Comparison of ENCODE assay signal across 8 mouse cellular contexts in the genomic region with DNA sequence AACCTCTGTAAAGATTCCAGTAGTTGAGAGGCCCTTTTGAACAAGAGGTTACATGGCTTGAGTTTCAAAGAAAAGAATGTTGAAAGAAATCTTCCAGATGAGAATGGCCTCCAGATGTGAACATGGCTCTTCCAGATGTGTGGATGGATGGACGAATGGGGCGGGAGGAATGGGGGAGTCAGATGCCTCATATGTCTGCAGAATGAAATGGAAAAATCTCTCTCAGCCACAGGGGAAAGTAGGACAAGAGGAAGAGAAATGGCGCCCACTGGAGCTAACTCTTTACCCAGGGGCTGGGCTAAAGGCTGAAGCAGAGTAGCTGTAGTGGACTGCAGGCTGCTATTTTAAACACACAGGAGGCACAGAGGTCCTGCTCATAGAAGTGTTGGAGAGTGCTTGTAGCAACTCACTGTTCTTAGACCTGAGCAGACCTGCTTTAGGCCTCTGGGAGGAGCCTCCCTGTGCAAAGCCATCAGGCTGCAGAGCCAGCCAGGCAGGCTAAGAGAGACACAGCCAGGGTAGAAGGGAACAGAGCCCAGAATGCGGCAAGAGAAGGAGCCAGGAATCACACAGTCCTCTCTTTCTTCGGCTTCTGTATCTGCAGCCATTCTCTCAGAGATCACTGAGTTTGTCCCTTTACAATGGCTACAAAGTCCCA. TPM values are rescaled to one million over a fixed set of nuclear protein-coding genes. Genes with fewer than 3 reads are reported as not detected.
A peak's percentile ranks its signal among the peaks of the same experiment; 100 is the strongest.
DNase-seq lines count a peak whose midpoint lies in the region; ATAC-seq and TF ChIP-seq lines count a peak whose summit lies in the region.

No protein-coding gene starts in this region.

- no peak overlapping the region for H3K9ac ChIP-seq in forebrain, embryonic 14.5 days (ENCODE audit: low read length)
- no peak overlapping the region for H3K9ac ChIP-seq in forebrain, embryonic 15.5 days (replicated peaks)
- no peak overlapping the region for H3K9ac ChIP-seq in hindbrain, embryonic 11.5 days (ENCODE audit: low read depth, low read length)
- H3K9ac ChIP-seq in lung, postnatal 0 days (replicated peaks; ENCODE audit: low read depth), result no peak overlapping the region

- H3K4me1 ChIP-seq in forebrain, embryonic 14.5 days (ENCODE audit: control insufficient read depth, insufficient read depth, low read length), result no peaks in the 10 kb centered on the region
- peaks cover 14% of the 10 kb centered on the region for H3K4me1 ChIP-seq in forebrain, embryonic 15.5 days
- no peaks in the 10 kb centered on the region for H3K4me1 ChIP-seq in hindbrain, embryonic 11.5 days (replicated peaks; ENCODE audit: control insufficient read depth, insufficient read depth, low read length)
- H3K4me1 ChIP-seq in lung, postnatal 0 days (ENCODE audit: insufficient read depth, low read depth, low read length), result no peaks in the 10 kb centered on the region; the same call in 1 of the 2 replicates

- 78% methylated on average over 5 of the region's 5 CpGs for WGBS in forebrain, embryonic 14.5 days
- 73% methylated on average over 5 of the region's 5 CpGs for WGBS in forebrain, embryonic 15.5 days
- 74% methylated on average over 5 of the region's 5 CpGs for WGBS in hindbrain, embryonic 11.5 days
- WGBS in lung, postnatal 0 days, result 53% methylated on average over 5 of the region's 5 CpGs

- no peak overlapping the region for H3K27ac ChIP-seq in forebrain, embryonic 14.5 days (ENCODE audit: low read depth, low read length)
- no peak overlapping the region for H3K27ac ChIP-seq in forebrain, embryonic 15.5 days (replicated peaks)
- no peak overlapping the region for H3K27ac ChIP-seq in hindbrain, embryonic 11.5 days (ENCODE audit: low read depth, low read length)
- H3K27ac ChIP-seq in lung, postnatal 0 days (ENCODE audit: low read length), result peak overlapping the region; percentile 57

- H3K9me3 ChIP-seq in forebrain, embryonic 14.5 days (replicated peaks; ENCODE audit: control insufficient read depth, low read length), result no peaks in the 10 kb centered on the region
- H3K9me3 ChIP-seq in forebrain, embryonic 15.5 days, result no peaks in the 10 kb centered on the region
- H3K9me3 ChIP-seq in hindbrain, embryonic 11.5 days (ENCODE audit: control insufficient read depth, low read length), result no peaks in the 10 kb centered on the region
- H3K9me3 ChIP-seq in lung, postnatal 0 days (ENCODE audit: low read length), result no peaks in the 10 kb centered on the region

- H3K4me3 ChIP-seq in forebrain, embryonic 14.5 days (ENCODE audit: low read depth, low read length), result no peak overlapping the region
- H3K4me3 ChIP-seq in forebrain, embryonic 15.5 days, result no peak overlapping the region
- no peak overlapping the region for H3K4me3 ChIP-seq in hindbrain, embryonic 11.5 days (ENCODE audit: low read depth, low read length)
- no peak overlapping the region for H3K4me3 ChIP-seq in lung, postnatal 0 days (ENCODE audit: low read depth, low read length)

- 0 out of 2 replicates have a peak, but pooled peaks have one; percentile 13 for TF ChIP-seq EP300 in lung, postnatal 0 days (IDR thresholded peaks at IDR 0.05)

- H3K36me3 ChIP-seq in forebrain, embryonic 14.5 days (ENCODE audit: control insufficient read depth, insufficient read depth, low read length), result no peaks in the 10 kb centered on the region
- H3K36me3 ChIP-seq in forebrain, embryonic 15.5 days, result no peaks in the 10 kb centered on the region
- no peaks in the 10 kb centered on the region for H3K36me3 ChIP-seq in hindbrain, embryonic 11.5 days (ENCODE audit: control insufficient read depth, insufficient read depth, low read length)
- no peaks in the 10 kb centered on the region for H3K36me3 ChIP-seq in lung, postnatal 0 days (ENCODE audit: insufficient read depth, low read length)

- DNase-seq in forebrain, embryonic 14.5 days (ENCODE audit: low spot score), result peak; percentile 17
- DNase-seq in fat pad, adult 2 months (ENCODE audit: extremely low read depth, low read depth, low spot score), result peak; percentile 43
- peak; percentile 20 for DNase-seq in hindbrain, embryonic 11.5 days (ENCODE audit: low spot score)
- DNase-seq in lung, postnatal 0 days (ENCODE audit: low spot score), result peak; percentile 62
- no peak for DNase-seq in right cerebral cortex, postnatal 14 days
- DNase-seq in adrenal gland, adult 18-20 months (ENCODE audit: low spot score in 2 of 2), result no peak
- no peak for DNase-seq in frontal cortex, adult 2 months (ENCODE audit: extremely low spot score in 1 of 2, low spot score in 1 of 2)

- no peaks in the 10 kb centered on the region for H3K27me3 ChIP-seq in forebrain, embryonic 14.5 days (replicated peaks; ENCODE audit: control insufficient read depth, insufficient read depth, low read length)
- H3K27me3 ChIP-seq in forebrain, embryonic 15.5 days, result no peaks in the 10 kb centered on the region
- H3K27me3 ChIP-seq in hindbrain, embryonic 11.5 days (ENCODE audit: control insufficient read depth, insufficient read depth, low read length), result no peaks in the 10 kb centered on the region
- H3K27me3 ChIP-seq in lung, postnatal 0 days (replicated peaks; ENCODE audit: insufficient read depth, low read length), result no peaks in the 10 kb centered on the region

- no peak overlapping the region for H3K4me2 ChIP-seq in forebrain, embryonic 14.5 days (ENCODE audit: low read length)
- no peak overlapping the region for H3K4me2 ChIP-seq in forebrain, embryonic 15.5 days (replicated peaks)
- H3K4me2 ChIP-seq in hindbrain, embryonic 11.5 days (replicated peaks; ENCODE audit: low read depth, low read length), result no peak overlapping the region
- no peak overlapping the region for H3K4me2 ChIP-seq in lung, postnatal 0 days (replicated peaks; ENCODE audit: low read depth, low read length)

- 0 out of 2 replicates have a peak, but pooled peaks have one; percentile 14 for TF ChIP-seq CTCF in lung, postnatal 0 days (IDR thresholded peaks at IDR 0.05)

- no peak for ATAC-seq in forebrain, embryonic 14.5 days
- no peak for ATAC-seq in forebrain, embryonic 15.5 days (replicated peaks)
- no peak for ATAC-seq in hindbrain, embryonic 11.5 days (ENCODE audit: low FRiP score)
- ATAC-seq in lung, postnatal 0 days, result peak; percentile 70

RNA-seq across cellular contexts. Expression of gene Pbp2, which starts 23.9 kb away (rescaled TPM):
- not detected in 2 replicates for polyA plus RNA-seq in forebrain, embryonic 14.5 days (2014; fragmentation: Nextera tagmentation; extraction: Ambion mirVana)
- not detected in 2 replicates for polyA plus RNA-seq in forebrain, embryonic 15.5 days (2015; fragmentation: Nextera tagmentation; extraction: Ambion mirVana)
- polyA plus RNA-seq in hindbrain, embryonic 11.5 days (2014; fragmentation: Nextera tagmentation; extraction: Ambion mirVana), result 0.22 TPM in 1 of 2 replicates, not detected in the other
- polyA plus RNA-seq in lung, postnatal 0 days (2015; fragmentation: Nextera tagmentation; extraction: Ambion mirVana), result 0.42 and 1.6 TPM in 2 replicates
- total RNA-seq in adrenal gland, adult 18-20 months (2021), result not detected
- 0.40 and 0.42 TPM in 2 replicates for polyA plus RNA-seq in frontal cortex, adult 2 months (2012; rRNA removed)

RNA-seq across cellular contexts. Expression of gene Emp1, which starts 28.2 kb away (rescaled TPM):
- polyA plus RNA-seq in forebrain, embryonic 14.5 days (2014; fragmentation: Nextera tagmentation; extraction: Ambion mirVana), result 3.4 and 3.5 TPM in 2 replicates
- polyA plus RNA-seq in forebrain, embryonic 15.5 days (2015; fragmentation: Nextera tagmentation; extraction: Ambion mirVana), result 4.9 and 5.6 TPM in 2 replicates
- 6.9 and 8.8 TPM in 2 replicates for polyA plus RNA-seq in hindbrain, embryonic 11.5 days (2014; fragmentation: Nextera tagmentation; extraction: Ambion mirVana)
- 127 and 136 TPM in 2 replicates for polyA plus RNA-seq in lung, postnatal 0 days (2015; fragmentation: Nextera tagmentation; extraction: Ambion mirVana)
- total RNA-seq in adrenal gland, adult 18-20 months (2021), result 10 to 100 TPM; 21.7 to 53.4 TPM
- 1.7 and 3.6 TPM in 2 replicates for polyA plus RNA-seq in frontal cortex, adult 2 months (2012; rRNA removed)

Comparison
In these comparisons a context has a peak if more than half of its experiments do, and no peak if none do; other contexts are left out.
1. DNase-seq: peak in forebrain, embryonic 14.5 days (single experiment), fat pad, adult 2 months (single experiment), hindbrain, embryonic 11.5 days (single experiment) and lung, postnatal 0 days (single experiment); none in right cerebral cortex, postnatal 14 days (single experiment), adrenal gland, adult 18-20 months (0 of 2) and frontal cortex, adult 2 months (0 of 2).
2. RNA of gene Emp1, which starts 28.2 kb away (polyA plus RNA-seq): 127 to 136 TPM in lung, postnatal 0 days; 6.9 to 8.8 TPM in hindbrain, embryonic 11.5 days, 4.9 to 5.6 TPM in forebrain, embryonic 15.5 days, 3.4 to 3.5 TPM in forebrain, embryonic 14.5 days and 1.7 to 3.6 TPM in frontal cortex, adult 2 months; every median in the first group is over 10 times any median in the second.